Mouse (Mus musculus) kidney, embryonic 14.5 days (tissue): ENCODE measurements around the gene Nfatc2. TPM values are rescaled to one million over a fixed set of nuclear protein-coding genes. Genes with fewer than 3 reads are reported as not detected.

ENCODE experiments used
- ATAC-seq: fragments of 200-750 bp; cut with Nextera tagmentation; 2 replicates; pipeline ENCODE4 v1.8.0; 2017; ENCODE audit warnings: moderate number of reproducible peaks, mild to moderate bottlenecking, moderate TSS enrichment, moderate library complexity; ENCODE audit not compliant: low FRiP score, low TSS enrichment
- H3K27ac ChIP-seq: fragments of 300-500 bp; sonication (generic); 2 replicates; pipeline ENCODE4 v1.5.1; 2014; ENCODE audit warnings: low read depth, mild to moderate bottlenecking, low read length, moderate library complexity, mixed read lengths
- H3K27me3 ChIP-seq: fragments of 300-500 bp; sonication (generic); 2 replicates; pipeline ENCODE4 v1.6.1; 2014; ENCODE audit warnings: mild to moderate bottlenecking, low read length; ENCODE audit not compliant: control insufficient read depth, insufficient read depth
- H3K36me3 ChIP-seq: fragments of 300-500 bp; sonication (generic); 2 replicates; pipeline ENCODE4 v1.6.1; 2014; ENCODE audit warnings: low read length, mixed read lengths; ENCODE audit not compliant: control insufficient read depth, insufficient read depth
- H3K4me1 ChIP-seq: fragments of 300-500 bp; sonication (generic); 2 replicates; pipeline ENCODE4 v1.6.1; 2014; ENCODE audit warnings: low read length, mixed read lengths; ENCODE audit not compliant: control insufficient read depth, insufficient read depth
- H3K4me2 ChIP-seq: fragments of 300-500 bp; sonication (generic); replicated peaks from 2 replicates; pipeline ENCODE4 v1.6.1; 2014; ENCODE audit warnings: low read depth, mild to moderate bottlenecking, low read length
- H3K4me3 ChIP-seq: fragments of 300-500 bp; sonication (generic); 2 replicates; pipeline ENCODE4 v1.5.1; 2014; ENCODE audit warnings: mild to moderate bottlenecking, low read length
- H3K9ac ChIP-seq: fragments of 300-500 bp; sonication (generic); 2 replicates; pipeline ENCODE4 v1.6.1; 2014; ENCODE audit warnings: low read depth, mild to moderate bottlenecking, low read length, moderate library complexity
- H3K9me3 ChIP-seq: fragments of 300-500 bp; sonication (generic); 2 replicates; pipeline ENCODE4 v1.6.1; 2016; ENCODE audit warnings: low read length; ENCODE audit not compliant: control insufficient read depth
- WGBS: fragments of 180-500 bp; shearing (Covaris S2); extraction: QIAGEN DNeasy Blood & Tissue Kit; methylation state at CpG from one replicate; pipeline ENCODE4 v1.1.7; 2014; 5-methylcytosine and 5-hydroxymethylcytosine counted together
- polyA plus RNA-seq: library from polyadenylated mRNA; unstranded; fragments of >200 nt; fragmentation: Nextera tagmentation; extraction: Ambion mirVana; gene quantifications from 2 replicates; pipeline ENCODE4 v1.2.1, GENCODE M21; 2014

The Nfatc2 gene
- polyA plus RNA-seq, 1 experiment from 2014 or later, result 2.7 TPM

- H3K4me3 ChIP-seq, result no peak overlapping the region
- H3K4me1 ChIP-seq, result peaks cover 44% of the 10 kb centered on the region
- WGBS, result 49% methylated on average over 7 of the region's 7 CpGs
- H3K9ac ChIP-seq, result no peak overlapping the region
- H3K9me3 ChIP-seq, result no peaks in the 10 kb centered on the region
- no peak overlapping the region for H3K27ac ChIP-seq
- no peaks in the 10 kb centered on the region for H3K36me3 ChIP-seq
- no peak overlapping the region for H3K4me2 ChIP-seq
- ATAC-seq, result peak; percentile 25; the same call in 1 of the 2 replicates
- no peaks in the 10 kb centered on the region for H3K27me3 ChIP-seq
Measured at GRCm38 (mm10) chr2:168577381-168577780, 24.1 kb downstream of the Nfatc2 start.

GRCm38 (mm10) chr2:168575834-168576233, 25.6 kb downstream of the Nfatc2 start:
- Histone ChIP-seq H3K4me3 (no peak overlapping the region), H3K4me2 (no peak overlapping the region), H3K27ac (peak overlapping the region; percentile 82), H3K36me3 (no peaks in the 10 kb centered on the region), H3K9me3 (peaks cover 3% of the 10 kb centered on the region; the same call in 1 of the 2 replicates), H3K27me3 (no peaks in the 10 kb centered on the region), H3K9ac (no peak overlapping the region), H3K4me1 (peaks cover 39% of the 10 kb centered on the region)
- ATAC-seq, result peak; percentile 28; the same call in 1 of the 2 replicates
- WGBS, result 67% methylated on average over 5 of the region's 5 CpGs

GRCm38 (mm10) chr2:168574934-168575333, 26.5 kb downstream of the Nfatc2 start:
- Histone ChIP-seq H3K9me3 (peaks cover 3% of the 10 kb centered on the region; the same call in 1 of the 2 replicates), H3K4me1 (peaks cover 30% of the 10 kb centered on the region), H3K27me3 (no peaks in the 10 kb centered on the region), H3K27ac (peak overlapping the region; percentile 82), H3K9ac (no peak overlapping the region), H3K36me3 (no peaks in the 10 kb centered on the region), H3K4me2 (no peak overlapping the region), H3K4me3 (no peak overlapping the region)
- WGBS, result 49% methylated on average over 10 of the region's 10 CpGs
- ATAC-seq, result no peak

GRCm38 (mm10) chr2:168573866-168574265, 27.6 kb downstream of the Nfatc2 start:
- H3K9me3 ChIP-seq, result peaks cover 3% of the 10 kb centered on the region; the same call in 1 of the 2 replicates
- H3K27ac ChIP-seq, result no peak overlapping the region
- H3K4me2 ChIP-seq, result no peak overlapping the region
- H3K4me1 ChIP-seq, result peaks cover 22% of the 10 kb centered on the region
- no peak for ATAC-seq
- no peak overlapping the region for H3K4me3 ChIP-seq
- no peaks in the 10 kb centered on the region for H3K36me3 ChIP-seq
- 68% methylated on average over 3 of the region's 3 CpGs for WGBS
- H3K27me3 ChIP-seq, result no peaks in the 10 kb centered on the region
- H3K9ac ChIP-seq, result no peak overlapping the region

GRCm38 (mm10) chr2:168571241-168571640, 30.2 kb downstream of the Nfatc2 start:
- no peak for ATAC-seq
- 93% methylated on average over 31 of the region's 32 CpGs for WGBS

GRCm38 (mm10) chr2:168565538-168566253, 35.8 kb downstream of the Nfatc2 start:
- 0 out of 2 replicates have a peak, but pooled peaks have one; percentile 15 for ATAC-seq
- no peak overlapping the region for H3K9ac ChIP-seq
- H3K27me3 ChIP-seq, result no peaks in the 10 kb centered on the region

More at GRCm38 (mm10) chr2:168571241-168571640, 30.2 kb downstream of the Nfatc2 start:
- Histone ChIP-seq H3K9ac (no peak overlapping the region), H3K36me3 (no peaks in the 10 kb centered on the region), H3K9me3 (peaks cover 3% of the 10 kb centered on the region; the same call in 1 of the 2 replicates), H3K4me2 (no peak overlapping the region), H3K4me3 (no peak overlapping the region), H3K27me3 (no peaks in the 10 kb centered on the region), H3K27ac (no peak overlapping the region), H3K4me1 (peaks cover 7% of the 10 kb centered on the region; the same call in 1 of the 2 replicates)

GRCm38 (mm10) chr2:168563184-168563583, 38.3 kb downstream of the Nfatc2 start:
- Histone ChIP-seq H3K4me1 (peaks cover 12% of the 10 kb centered on the region), H3K27me3 (peaks cover 2% of the 10 kb centered on the region; the same call in 1 of the 2 replicates), H3K4me2 (no peak overlapping the region), H3K9me3 (no peaks in the 10 kb centered on the region), H3K9ac (0 out of 2 replicates have a peak overlapping the region, but pooled peaks have one; percentile 7), H3K27ac (no peak overlapping the region), H3K4me3 (no peak overlapping the region), H3K36me3 (no peaks in the 10 kb centered on the region)
- ATAC-seq, result 0 out of 2 replicates have a peak, but pooled peaks have one; percentile 26
- 13% methylated on average over 12 of the region's 12 CpGs for WGBS

More at GRCm38 (mm10) chr2:168565538-168566253, 35.8 kb downstream of the Nfatc2 start:
- Histone ChIP-seq H3K36me3 (no peaks in the 10 kb centered on the region), H3K4me3 (no peak overlapping the region), H3K9me3 (no peaks in the 10 kb centered on the region), H3K27ac (no peak overlapping the region), H3K4me2 (no peak overlapping the region), H3K4me1 (peaks cover 12% of the 10 kb centered on the region)
- 78% methylated on average over 19 of the region's 19 CpGs for WGBS

GRCm38 (mm10) chr2:168557035-168557434, 44.4 kb downstream of the Nfatc2 start:
- Histone ChIP-seq H3K27ac (no peak overlapping the region), H3K9me3 (no peaks in the 10 kb centered on the region), H3K36me3 (no peaks in the 10 kb centered on the region), H3K4me3 (no peak overlapping the region), H3K4me2 (no peak overlapping the region), H3K27me3 (peaks cover 5% of the 10 kb centered on the region; the same call in 1 of the 2 replicates), H3K4me1 (peaks cover 31% of the 10 kb centered on the region), H3K9ac (no peak overlapping the region)
- WGBS, result 27% methylated on average over 8 of the region's 8 CpGs
- ATAC-seq, result no peak
